Mouse (Mus musculus) thymus, postnatal 10 days (tissue): ENCODE measurements around the gene Defb15.
"Not testable (repeated sequence)": the region's sequence is repeated elsewhere in the genome, so short reads cannot be mapped to it uniquely, and the experiment has no call there.

Experiments used
- DNase-seq, 2 experiments: peaks; one replicate each; pipeline ENCODE4 v3.0.0; 2021; ENCODE audit warnings: low spot score in 2 of 2

Gene Defb15

DNA sequence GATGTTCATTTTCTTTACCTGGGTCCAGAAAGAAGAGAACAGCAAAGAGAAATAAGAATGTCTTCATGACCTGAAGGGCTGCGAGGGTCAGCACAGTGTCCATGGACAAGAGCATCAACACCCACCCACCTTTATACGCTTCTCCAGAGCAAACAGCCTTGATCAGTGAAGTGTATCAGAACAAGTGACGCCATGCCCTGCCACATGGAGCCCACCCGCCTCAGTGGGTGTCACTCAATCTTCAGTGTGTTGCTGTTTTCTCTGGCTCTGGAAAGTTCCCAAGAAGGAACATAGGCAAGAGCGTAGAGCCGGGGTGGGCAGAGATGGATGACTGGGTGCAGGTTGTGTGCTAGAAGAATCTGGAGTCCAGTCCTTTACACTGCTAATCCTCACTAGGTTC, at the start of gene Defb15:
Gene Defb15, minus strand, starts transcription at position 101 of the 400 bp plus-strand sequence.
- no peak for DNase-seq

DNA sequence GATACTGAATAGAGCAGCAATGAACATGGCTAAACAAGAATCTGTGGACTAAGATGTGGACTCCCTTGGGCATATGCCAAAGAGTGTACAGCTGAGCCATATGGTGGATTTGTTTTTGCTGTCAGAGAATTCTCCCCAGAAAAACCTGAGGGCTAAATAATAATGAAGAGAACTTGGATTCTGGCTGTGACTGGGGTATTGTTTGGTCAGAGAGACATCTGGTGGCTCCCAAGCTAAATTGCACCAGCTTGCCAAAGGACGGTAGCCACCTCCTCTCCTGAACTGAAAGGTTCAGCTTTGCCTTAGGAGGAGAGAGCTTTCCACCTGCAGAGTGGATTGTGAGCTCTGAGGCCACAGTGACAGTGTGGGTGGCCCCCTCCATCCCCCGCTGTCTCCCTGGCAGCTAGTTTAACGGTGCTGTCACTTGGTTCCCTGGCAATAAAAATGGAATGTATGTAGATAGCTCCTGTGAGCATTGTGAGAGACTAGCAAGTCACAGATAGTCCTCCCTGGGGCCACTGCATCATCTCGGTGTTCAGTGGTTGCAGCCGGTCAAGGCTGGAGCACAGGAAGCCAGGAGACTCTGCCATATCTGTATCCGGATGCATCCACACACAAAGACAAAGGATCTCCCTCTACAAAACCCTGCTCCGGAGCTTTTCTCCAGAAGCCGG, 49.3 kb upstream of the Defb15 start:
- no peak for DNase-seq

DNA sequence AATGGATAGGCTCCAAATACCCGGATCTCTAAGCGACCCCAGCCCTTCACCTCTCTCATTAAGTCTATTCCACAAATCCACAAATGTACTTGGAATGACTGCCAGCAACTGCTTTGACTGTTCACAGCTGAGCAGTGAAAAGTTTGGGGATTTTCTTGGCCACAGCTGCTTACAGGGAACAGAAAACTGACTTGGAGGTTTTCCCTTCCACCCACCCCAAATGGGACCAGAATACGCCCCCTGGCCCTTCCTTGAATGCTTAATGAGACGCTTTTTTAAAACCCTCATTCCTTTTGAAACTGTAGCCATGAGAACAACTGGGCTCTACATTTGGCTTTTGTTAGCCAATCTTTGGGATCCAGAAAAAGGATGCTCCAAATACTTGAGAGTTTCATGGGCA, 45.7 kb upstream of the Defb15 start:
- no peak for DNase-seq

DNA sequence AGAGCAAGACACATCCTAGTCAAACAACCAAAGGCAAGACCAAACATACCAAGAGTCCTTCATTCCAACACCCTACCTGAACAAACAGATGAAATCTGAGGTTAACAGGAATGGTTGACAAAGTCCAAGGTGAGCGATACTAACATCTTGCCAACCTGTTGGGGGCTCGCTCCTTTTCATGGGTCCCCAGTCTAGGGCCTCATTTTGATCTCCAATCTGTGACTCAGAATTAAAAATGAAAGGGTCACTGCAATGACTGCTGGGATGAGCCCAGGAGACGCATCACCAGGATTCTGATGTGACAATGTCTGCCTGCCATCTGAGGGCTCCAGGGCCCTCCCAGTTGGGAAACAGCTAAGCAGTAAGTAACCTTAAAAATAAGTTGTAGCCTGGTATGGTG, 37.0 kb upstream of the Defb15 start, which contains the start of gene Ccdc70:
Gene Ccdc70, plus strand, starts transcription at position 301 of the 400 bp plus-strand sequence.
- DNase-seq = no peak

DNA sequence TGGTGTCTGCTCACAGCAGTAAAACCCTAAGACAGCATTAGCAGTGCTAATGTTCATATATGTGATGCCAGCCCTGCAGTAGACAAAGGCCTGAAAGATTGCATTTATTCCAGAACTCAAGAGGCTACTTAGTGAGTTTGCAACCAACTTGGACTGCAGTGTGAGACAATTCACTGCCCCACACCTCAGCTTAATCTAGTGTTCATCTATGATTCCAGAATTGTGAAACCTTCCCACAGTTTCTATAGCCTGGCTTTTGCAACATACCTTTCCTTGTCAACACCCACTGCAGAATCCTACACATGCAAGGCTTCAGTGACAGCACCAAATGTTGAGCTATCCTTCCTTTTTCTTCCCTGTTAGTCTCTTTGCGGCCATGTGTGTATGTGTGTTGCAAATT, 34.1 kb upstream of the Defb15 start:
- DNase-seq = no peak

DNA sequence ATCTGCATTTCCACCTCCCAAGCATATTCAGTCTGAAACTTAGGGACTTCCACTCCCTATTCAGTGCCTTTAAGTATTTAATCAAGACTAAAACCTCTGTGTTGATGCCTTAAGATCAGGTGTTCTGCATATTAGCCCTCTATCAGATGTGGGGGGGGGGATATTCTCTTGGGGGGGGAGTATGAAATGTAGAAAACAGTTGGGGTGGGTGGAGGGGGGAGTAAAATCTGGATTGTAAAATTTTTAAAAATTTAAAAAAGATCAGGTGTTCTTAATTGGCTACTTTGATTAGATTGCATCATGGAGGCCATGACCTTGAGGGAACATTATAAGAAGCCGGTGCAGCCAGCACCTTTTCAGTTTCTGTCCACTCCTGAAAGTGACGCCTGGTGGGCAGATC, 25.9 kb upstream of the Defb15 start, which contains the start of gene Fam90a1a:
Gene Fam90a1a, plus strand, starts transcription at position 301 of the 400 bp plus-strand sequence.
- DNase-seq = no peak

DNA sequence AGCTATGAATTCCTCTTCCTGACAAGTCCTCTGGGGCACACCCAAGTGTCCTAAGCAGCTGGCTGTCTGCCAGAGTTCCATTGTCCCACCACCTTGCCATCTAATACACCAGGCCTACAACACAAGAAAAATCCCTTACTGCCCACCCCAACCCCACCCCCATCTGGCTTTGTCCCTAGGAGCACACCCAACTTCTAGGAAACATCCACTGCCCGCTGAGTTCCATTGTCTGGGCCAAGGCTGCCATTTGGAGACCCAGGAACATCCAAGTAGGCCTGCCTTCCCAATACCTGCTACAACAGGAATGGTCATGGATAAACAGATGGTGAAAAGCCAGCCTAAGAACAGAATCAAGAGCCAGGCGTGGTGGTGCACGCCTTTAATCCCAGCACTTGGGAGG, 23.8 kb upstream of the Defb15 start:
- DNase-seq = no peak

DNA sequence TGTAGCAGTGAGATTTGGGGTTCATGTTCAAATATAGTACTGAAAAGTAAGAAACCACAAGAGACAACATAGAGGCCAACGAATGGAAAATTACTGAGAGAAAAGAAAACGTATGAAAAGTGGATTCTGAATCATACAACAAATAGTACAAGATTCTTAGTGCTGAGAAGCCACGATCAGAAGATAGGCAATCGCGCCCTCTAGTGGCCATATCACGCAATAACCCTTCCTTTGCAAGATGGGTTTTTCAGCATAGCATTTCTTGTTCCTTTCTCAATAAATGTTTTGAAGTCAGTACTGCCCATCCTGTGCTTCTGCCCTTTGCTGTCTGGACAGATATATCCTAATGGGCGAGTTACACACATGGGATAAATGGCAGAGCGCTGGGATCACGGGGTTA, 22.8 kb upstream of the Defb15 start:
- DNase-seq = peak in 1 of 2 experiments; percentile 12

DNA sequence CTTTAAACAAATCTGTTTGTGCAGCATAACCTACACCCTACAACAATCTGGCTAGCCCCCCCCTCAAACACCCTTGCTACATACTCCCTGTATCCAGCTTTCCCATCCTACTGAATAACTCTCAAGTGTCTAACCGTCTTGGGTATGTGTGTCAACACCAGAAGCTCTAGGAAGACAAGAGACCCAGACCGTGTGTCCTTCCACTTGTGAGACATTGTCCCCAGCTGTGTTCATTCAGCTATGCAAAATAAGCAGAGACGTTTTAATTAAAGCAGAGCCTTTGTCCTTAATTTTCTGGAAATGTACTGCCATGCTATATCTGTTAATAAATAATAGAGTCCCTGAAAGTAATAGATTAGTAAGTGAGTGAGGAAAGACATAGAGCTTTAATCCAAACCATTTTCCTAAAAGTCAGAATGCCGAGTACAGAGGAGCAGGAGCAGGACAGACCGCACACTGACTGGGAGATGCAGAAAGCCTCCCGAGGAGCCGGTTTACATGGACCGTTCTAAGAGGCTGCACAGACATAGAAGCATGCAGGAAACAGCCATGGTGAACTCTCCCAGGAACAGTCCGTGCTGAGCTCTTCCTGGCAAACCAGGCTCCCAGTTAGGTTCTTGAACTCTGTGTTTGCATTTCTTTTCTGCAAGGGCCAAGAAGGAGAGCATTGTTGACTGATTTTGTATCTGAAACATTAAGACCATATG, 15.0 kb upstream of the Defb15 start:
- DNase-seq = no peak

DNA sequence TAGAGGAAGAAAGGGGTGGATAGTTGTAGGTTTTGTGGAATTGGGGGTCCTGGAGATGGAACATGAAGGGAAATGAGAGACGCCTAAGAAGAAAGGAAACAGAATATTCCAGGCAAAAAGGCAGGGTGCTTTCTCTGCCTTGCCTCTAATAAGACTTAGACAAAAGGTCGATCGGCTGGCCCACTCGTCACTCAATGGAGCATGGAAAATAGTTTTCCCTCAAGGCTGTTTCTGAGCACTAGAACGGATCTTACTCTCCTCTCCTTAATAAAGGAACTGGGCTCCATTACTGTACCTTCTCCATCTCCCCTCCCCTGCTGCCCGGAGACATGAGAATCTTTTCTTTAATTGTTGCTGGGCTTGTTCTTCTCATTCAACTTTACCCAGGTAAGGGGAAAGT, 14.0 kb upstream of the Defb15 start, which contains the start of gene Defb13:
Gene Defb13, plus strand, starts transcription at position 301 of the 400 bp plus-strand sequence.
- no peak for DNase-seq

DNA sequence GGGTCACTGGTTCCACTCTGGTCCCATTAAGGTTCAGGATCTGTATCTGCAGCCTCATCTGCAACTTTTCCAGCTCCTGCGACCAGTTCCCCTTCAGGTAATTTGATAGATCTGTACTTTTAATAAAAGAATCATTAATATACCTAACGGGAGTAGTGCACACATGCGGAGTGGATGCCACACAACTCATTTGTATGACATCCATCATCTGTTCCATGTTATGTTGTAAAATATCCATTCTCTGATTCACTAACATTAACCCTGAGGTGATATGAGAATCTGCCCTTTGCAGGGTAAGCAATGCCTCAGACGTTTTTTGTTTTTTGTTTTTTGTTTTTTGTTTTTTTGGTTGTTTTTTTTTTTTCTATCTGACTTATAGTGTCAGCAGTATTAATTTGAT, 5.5 kb upstream of the Defb15 start, which contains the start of gene Defb35:
Gene Defb35, plus strand, starts transcription at position 301 of the 400 bp plus-strand sequence.
- DNase-seq = not testable (repeated sequence)

DNA sequence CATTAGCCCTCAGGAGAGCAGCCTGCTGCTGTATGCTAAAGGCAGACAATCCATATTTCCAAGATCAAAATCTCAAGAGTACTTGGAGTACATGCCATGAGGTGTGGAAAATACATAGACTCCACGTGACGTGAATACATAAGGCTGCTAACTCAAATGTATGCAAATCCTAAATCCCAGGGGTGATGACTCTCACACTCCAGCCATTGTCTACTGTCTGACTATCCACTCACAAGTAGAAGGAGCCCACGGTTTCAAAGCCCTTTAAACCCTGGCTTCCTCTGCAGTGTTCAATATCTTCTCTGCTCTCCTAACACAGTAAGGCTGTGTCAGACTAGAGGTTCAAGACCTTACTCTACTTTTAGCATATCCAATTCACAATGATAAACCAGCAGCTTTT, 1.8 kb downstream of the Defb15 start:
- not testable (repeated sequence) for DNase-seq

DNA sequence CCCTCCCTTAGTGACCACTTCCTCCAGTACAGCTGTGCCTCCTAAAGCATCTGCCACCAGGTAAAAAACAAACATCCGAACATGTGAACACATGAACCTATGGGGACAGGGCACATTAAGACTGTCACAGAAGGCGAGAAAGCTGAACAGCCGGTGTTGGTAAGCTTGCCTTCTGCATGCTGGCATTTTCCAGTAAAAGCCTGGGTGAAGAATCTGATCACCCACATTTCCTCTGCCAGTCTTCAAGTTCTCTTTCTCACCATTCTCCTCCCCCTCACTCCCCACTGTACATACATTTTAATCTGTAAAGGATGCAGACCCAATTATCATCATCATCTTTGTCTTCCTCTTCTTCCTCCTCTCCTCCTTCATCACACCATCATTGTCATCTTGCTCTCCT, 16.9 kb downstream of the Defb15 start:
- DNase-seq = no peak

DNA sequence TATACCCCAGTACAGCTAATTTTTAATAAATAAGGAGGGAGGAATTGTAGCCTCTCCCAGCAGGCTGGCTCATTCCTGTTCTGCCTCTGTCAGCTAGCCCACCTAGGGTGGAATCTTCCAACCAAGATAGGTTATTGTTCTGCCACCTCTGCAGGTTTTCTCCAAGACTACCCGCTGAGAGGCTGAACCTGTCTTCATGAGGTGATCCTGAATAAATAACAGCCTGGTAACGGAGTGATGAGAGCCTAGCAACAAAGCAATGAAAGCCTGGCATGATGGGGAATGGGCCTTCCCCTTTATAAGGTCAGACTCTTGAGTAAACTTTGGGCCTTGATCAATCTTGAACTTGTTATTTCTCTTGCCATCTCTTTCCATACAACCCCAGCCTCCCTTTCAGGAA, 20.0 kb downstream of the Defb15 start:
- no peak for DNase-seq

DNA sequence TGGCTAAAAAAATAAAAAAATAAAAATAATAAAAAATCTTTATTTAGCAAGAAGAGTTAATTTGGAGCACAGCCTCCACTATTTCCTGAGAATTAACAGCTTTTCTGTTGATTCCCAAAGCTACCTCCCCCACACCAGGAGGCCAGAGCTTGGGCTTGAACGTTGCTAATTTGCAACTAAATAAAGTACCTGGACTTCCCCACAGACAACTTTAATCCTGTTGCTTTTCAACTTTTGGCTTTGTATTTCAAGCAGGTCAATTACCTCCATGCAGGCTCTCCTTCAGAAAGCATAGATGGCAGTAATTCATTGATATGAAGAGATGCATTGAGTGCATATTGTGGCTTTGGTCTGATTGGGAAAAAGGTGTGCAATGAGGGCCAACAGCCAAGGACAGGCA, 20.6 kb downstream of the Defb15 start:
- DNase-seq = no peak

DNA sequence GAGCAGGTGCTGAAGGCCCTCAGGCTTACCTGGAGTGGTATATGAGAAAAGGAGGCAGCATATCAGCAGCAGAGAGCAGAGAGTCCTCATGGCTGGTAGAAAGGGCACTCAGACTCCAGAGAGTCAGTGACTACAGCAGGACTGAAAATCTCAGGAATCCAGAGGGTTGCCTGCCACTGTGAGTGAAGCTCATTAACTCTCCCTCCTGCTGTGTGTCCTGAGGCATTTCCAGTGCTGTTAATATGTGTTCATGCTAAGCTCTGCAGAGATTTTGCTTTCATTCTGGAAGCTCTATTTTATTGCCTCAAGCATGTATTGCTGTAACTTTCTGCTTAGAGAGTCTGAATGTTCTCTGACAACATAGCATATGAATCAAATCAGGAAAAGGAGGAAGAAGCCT, 26.2 kb downstream of the Defb15 start, which contains the start of gene Defb11:
Gene Defb11, minus strand, starts transcription at position 123 of the 400 bp plus-strand sequence.
- DNase-seq = not testable (repeated sequence)

DNA sequence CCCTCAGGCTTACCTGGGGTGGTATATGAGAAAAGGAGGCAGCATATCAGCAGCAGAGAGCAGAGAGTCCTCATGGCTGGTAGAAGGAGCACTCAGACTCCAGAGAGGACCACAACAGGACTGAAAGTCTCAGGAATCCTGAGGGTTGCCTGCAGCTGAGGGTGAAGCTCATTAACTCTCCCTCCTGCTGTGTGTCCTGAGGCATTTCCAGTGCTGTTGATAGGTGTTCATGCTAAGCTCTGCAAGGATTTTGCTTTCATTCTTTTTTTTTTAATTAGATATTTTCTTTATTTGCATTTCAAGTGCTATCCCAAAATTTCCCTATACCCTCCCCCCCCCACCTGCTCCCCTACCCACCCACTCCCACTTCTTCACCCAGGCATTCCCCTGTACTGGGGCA, 47.2 kb downstream of the Defb15 start, which contains the start of gene Defb9:
Gene Defb9, minus strand, starts transcription at position 101 of the 400 bp plus-strand sequence.
- not testable (repeated sequence) for DNase-seq
